Mouse (Mus musculus) lung, postnatal 0 days (tissue): ENCODE measurements at regions not wholly inside any gene's neighbourhood (a gene's known extent, or its start where the extent isn't known, plus 50 kb on each side); places are given as distances from the start of the nearest gene placed in this dataset.

Experiments used
- CTCF ChIP-seq: IDR thresholded peaks from 2 replicates; pipeline ENCODE4 v1.5.1; 2016; ENCODE audit warnings: antibody characterized with exemption, mild to moderate bottlenecking
- EP300 ChIP-seq: IDR thresholded peaks from 2 replicates; pipeline ENCODE4 v1.6.1; 2016; ENCODE audit warnings: antibody characterized with exemption, mild to moderate bottlenecking, control low read depth

GRCm38 (mm10) chr2:74424726-74425125, 154.5 kb downstream of the Lnpk start:
- TF ChIP-seq CTCF (no peak), EP300 (no peak)
